In genomic region chr11:19919785-19920671, GRCm38 (mm10) we compare ENCODE assay signal across 8 mouse cellular contexts. TPM values are rescaled to one million over a fixed set of nuclear protein-coding genes. Genes with fewer than 3 reads are reported as not detected.
DNase-seq lines count a peak whose midpoint lies in the region; ATAC-seq lines count a peak whose summit lies in the region.

No protein-coding gene starts in this region.

- ATAC-seq in inflammation-experienced regulatory T-cells, adult 6 months = peak; percentile 51
- ATAC-seq in megakaryocyte-erythroid progenitor cell, adult 5-6 weeks (replicated peaks; ENCODE audit: low FRiP score, low TSS enrichment, poor library complexity, severe bottlenecking) = peak; percentile 73

- intact Hi-C loops in gastrocnemius, postnatal 14 days (cut with DNase I; ENCODE audit: low total_unique reads) = loop anchor here (5.0 to 10.0 kb wide), 2 partner anchors 85 to 117 kb away; no protein-coding TSS in a partner anchor
- intact Hi-C loops in left cerebral cortex, postnatal 25 days (cut with DNase I) = loop anchor here (1.0 to 2.0 kb wide), 2 partner anchors 85 to 153 kb away; no protein-coding TSS in a partner anchor

- DNase-seq in adrenal gland, adult 18-20 months (ENCODE audit: low spot score in 2 of 2) = peak; percentile 78 to 83
- DNase-seq in embryo, embryonic 10 days (ENCODE audit: low spot score) = peak; percentile 86
- DNase-seq in gastrocnemius, postnatal 14 days = peak; percentile 90
- DNase-seq in left cerebral cortex, postnatal 25 days (ENCODE audit: low spot score in 2 of 2) = peak; percentile 84 to 88
- peak; percentile 84 for DNase-seq in right cerebral cortex, postnatal 14 days
- peak; percentile 81 for DNase-seq in urinary bladder, postnatal 25 days (ENCODE audit: low spot score)

RNA-seq across cellular contexts. Expression of gene Spred2, which starts 4.1 kb away (rescaled TPM):
- 10 to 100 TPM; 21.4 to 33.5 TPM for total RNA-seq in adrenal gland, adult 18-20 months (2021)
- total RNA-seq in gastrocnemius, postnatal 14 days (2021) = 10 to 100 TPM; 12.3 to 14.3 TPM
- polyA plus RNA-seq in inflammation-experienced regulatory T-cells, adult 6 months (2017; shearing (Covaris generic)) = 1 to 10 TPM; 3.4 to 5.0 (median 4.3) TPM
- total RNA-seq in left cerebral cortex, postnatal 25 days (2021) = 100 to 1,000 TPM in 1 of 2 experiments, 10 to 100 TPM in 1; 83.7 to 110 TPM
- 21.5 and 23.6 TPM in 2 replicates for total RNA-seq in megakaryocyte-erythroid progenitor cell, adult 5-6 weeks (2014; fragmentation: Nextera tagmentation)
- 4.6 and 5.4 TPM in 2 replicates for total RNA-seq in megakaryocyte-erythroid progenitor cell, adult 5-6 weeks (2017)

Comparison
In these comparisons a context has a peak if more than half of its experiments do, and no peak if none do; other contexts are left out.
1. Peak in every context shown above with its lines: DNase-seq and ATAC-seq.